Mouse (Mus musculus) adrenal gland, postnatal 4 days (tissue): ENCODE data around the gene Evl. TPM values are rescaled to one million over a fixed set of nuclear protein-coding genes. Genes with fewer than 3 reads are reported as not detected.
A peak's percentile ranks its signal among the peaks of the same experiment; 100 is the strongest.
"Not testable (repeated sequence)": the region's sequence is repeated elsewhere in the genome, so short reads cannot be mapped to it uniquely, and the experiment has no call there.

Experiments used
- DNase-seq, 2 experiments: peaks; one replicate each; pipeline ENCODE4 v3.0.0; 2021 to 2022; ENCODE audit warnings: low spot score in 2 of 2, mixed read lengths in 2 of 2
- long read RNA-seq, 2 experiments: library from polyadenylated mRNA; stranded (forward); transcript quantifications; one replicate each; pipeline ENCODE4 v2.0.0; 2021
- total RNA-seq, 2 experiments: library from RNA; stranded (reverse); gene quantifications; 2 replicates each; pipeline ENCODE4 v1.2.3; 2021

Evl gene
- 100 to 1,000 TPM; 123 to 135 TPM for total RNA-seq
- long read RNA-seq, experiment 1, transcript Evl-202 (13 exons, 2,121 nt), result minor isoform, 5 of 36 reads
- long read RNA-seq, experiment 1, transcript Evl-201 (14 exons, 2,180 nt), result major isoform, 19 of 36 reads
- long read RNA-seq, experiment 1, partial matches to known transcripts, result 4 of 36 reads
- long read RNA-seq, experiment 1, other reads (novel, unspliced or antisense), result 8 of 36 reads
- long read RNA-seq, experiment 2, transcript Evl-202 (13 exons, 2,121 nt), result minor isoform, 11 of 52 reads
- long read RNA-seq, experiment 2, transcript Evl-201 (14 exons, 2,180 nt), result major isoform, 26 of 52 reads
- long read RNA-seq, experiment 2, partial matches to known transcripts, result 8 of 52 reads
- long read RNA-seq, experiment 2, other reads (novel, unspliced or antisense), result 7 of 52 reads

- peak; percentile 71 to 84 for DNase-seq
Measured at GRCm38 (mm10) chr12:108554120-108554841, at the start of gene Evl. Evl (plus strand) TSS chr12:108554720.

DNA sequence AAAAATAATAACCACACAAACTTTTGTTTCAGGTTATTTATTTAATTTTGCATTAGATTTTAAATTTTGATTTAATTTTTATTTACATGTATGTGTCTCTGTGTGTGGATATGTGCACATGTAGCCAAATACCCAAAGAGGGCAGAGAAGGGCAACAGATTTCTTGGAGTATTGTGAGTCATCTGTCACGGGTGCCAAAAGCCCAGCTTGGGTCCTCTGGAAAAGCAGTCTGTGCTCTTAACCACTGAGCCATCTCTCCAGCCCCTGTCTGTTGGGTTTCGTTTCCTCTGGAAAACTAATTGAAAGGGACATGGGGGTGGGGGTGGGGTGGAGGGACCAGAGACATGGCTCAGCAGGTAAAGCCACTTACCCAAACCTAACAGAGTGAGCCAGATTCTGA lies 48.7 kb upstream of the Evl start:
- DNase-seq, result no peak

GRCm38 (mm10) chr12:108507046-108507445 lies 47.5 kb upstream of the Evl start:
- not testable (repeated sequence) for DNase-seq

DNA sequence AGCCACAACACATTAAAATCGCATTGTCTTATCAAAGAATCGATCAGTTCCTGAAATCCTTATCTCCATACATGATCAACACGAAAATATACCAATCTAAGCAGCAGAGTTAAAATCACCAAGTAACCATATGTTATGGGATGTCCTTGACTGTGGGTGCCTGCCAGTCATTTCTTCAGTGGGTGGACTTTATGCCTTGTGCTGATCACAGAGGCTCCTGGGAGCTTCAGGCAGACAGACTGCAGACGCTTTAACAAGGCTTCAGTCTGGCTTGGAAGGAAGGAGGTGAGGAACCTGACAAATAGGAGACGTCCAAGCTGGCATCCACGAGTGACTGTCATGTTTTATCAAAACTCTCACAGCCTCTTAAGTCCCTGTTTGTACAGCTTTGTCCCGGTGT lies 43.9 kb upstream of the Evl start:
- no peak for DNase-seq

GRCm38 (mm10) chr12:108511009-108511408 lies 43.5 kb upstream of the Evl start:
- DNase-seq, result no peak

GRCm38 (mm10) chr12:108515464-108515863 lies 39.1 kb upstream of the Evl start:
- no peak for DNase-seq

DNA sequence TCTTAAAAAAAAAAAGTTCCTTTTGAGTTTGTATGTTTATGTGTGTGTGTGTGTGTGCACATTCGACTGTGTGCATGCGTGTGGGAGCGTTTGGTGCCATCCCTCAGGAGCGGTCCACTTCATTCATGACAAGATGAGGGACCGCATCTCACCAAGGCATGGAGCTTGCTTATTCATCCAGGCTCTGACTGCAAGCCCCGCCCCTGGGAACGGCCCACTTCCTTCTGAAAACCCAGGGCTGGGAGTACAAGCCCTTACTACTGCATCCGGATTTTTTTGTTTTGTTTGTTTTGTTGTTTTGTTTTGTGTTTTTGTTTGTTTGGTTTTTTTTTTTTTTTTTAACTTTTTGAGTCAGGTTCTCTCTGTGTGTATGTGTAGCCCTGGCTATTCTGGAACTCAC lies 35.1 kb upstream of the Evl start:
- DNase-seq, result no peak

GRCm38 (mm10) chr12:108529214-108529613 lies 25.3 kb upstream of the Evl start:
- DNase-seq, result no peak

- no peak for DNase-seq
Measured at GRCm38 (mm10) chr12:108534484-108534883, 20.0 kb upstream of the Evl start.

- DNase-seq, result no peak
Measured at GRCm38 (mm10) chr12:108536461-108536860, 18.1 kb upstream of the Evl start.

DNA sequence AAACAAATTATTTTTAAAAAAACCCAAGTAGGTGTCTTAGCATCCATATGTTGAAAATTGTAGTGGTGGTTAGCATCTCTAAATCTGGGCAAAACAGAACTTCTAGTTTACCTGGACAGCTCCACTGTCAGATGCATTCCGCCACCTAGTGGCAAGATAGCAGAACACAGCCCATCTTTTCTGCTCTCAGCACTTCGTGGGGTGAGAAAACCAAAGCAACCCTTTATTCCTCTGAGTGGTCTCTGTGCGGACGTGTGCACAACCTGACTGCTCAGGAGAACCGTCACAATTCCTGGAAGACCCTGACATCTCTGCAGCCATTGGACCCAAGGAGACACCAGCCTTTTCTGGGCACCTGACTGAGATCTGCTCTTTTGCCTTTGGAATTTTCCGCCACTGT lies 13.4 kb upstream of the Evl start:
- no peak for DNase-seq

GRCm38 (mm10) chr12:108546508-108547153 lies 7.9 kb upstream of the Evl start:
- no peak for DNase-seq

DNA sequence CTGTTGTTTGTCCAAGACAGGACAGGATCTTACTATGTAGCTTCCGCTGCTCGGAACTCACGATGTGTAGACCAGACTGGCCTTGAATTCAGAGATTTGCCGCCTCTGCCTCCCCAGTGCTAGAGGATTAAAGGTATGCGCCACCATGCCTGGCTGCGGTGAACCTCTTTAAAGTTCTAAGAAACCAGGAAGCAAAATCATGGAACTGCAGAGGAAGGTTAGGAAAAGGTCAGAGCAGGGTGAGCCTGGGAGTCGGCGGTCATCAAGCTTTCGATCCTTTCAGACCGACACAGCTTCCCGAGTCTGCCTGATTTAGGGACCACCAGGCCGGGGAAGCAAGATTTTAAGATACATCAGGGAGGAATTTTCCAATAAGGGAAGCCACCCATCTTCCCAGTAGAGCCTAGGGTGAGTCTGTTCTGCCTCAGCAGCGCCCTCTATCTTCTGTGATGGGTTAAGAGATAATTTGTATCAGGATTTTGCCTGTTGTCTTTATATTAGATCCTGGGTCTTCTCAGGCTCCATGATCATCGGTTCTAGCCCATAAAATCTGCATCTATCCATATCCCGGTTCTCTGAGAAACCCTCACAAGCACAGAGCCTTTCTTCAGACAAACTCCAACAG lies 7.2 kb upstream of the Evl start:
- no peak for DNase-seq

GRCm38 (mm10) chr12:108551731-108552130 lies 2.8 kb upstream of the Evl start:
- no peak for DNase-seq

DNA sequence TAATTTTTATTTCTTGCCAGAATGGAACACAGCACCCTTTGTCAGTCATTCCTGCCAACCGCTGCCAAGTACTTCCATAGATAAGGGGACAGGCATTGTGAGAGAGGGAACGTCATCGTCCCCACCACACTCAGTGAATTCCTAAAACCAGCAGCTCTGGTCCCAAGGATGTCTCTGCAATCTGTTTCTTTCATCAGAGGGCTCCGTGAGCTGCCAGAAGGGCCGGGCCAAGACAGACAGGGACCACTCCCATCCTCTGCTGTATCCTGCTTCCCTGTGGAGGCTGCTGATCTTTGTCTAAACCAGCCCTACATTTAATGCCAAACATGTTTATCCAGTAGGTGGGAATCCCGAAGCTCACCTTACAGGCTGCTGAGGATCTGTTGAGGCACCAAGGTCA lies 1.4 kb upstream of the Evl start:
- DNase-seq, result no peak

- DNase-seq, result peak in 1 of 2 experiments; percentile 12
Measured at GRCm38 (mm10) chr12:108554861-108555556, 489 bp downstream of the Evl start.

DNA sequence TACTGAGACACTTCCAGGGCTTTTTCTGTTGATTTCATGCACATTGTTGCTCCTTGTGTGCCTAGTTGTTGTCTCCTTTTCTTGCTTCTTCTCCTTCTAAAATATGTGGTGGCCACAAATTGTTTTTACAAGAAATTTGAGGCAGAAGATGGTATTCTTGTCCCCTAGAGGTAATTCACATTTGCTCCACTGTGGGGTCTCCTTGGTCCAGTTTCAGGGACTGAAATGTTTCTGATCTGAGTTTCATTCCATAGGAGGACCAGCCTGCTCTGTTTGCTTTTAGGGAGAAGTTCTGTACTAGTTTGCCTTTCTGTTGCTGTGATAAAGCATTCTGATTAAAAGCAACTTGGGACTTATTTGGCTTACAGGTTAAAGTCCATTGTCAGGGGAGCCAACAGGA lies 3.7 kb downstream of the Evl start:
- DNase-seq, result no peak

DNA sequence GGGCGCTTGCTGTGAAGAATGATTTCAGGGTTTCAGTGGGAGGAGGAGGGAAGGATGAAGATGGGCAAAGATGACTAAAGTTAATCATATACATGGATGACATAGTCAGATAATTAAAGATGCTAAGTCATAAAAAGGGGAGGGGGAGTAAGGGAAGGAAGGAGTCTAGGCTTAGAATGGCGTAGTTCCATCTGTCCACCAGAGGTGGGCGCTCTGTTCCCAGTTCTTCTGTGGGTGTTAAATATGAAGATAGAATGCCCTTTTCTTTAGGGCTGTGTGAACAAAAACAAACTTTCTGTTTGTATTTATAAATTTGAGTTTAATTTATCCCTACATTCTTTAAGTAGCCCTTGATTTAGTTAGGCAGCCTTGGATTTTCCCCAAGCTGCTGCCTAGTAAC lies 8.7 kb downstream of the Evl start:
- no peak for DNase-seq

GRCm38 (mm10) chr12:108564910-108565506 lies 10.5 kb downstream of the Evl start:
- no peak for DNase-seq

DNA sequence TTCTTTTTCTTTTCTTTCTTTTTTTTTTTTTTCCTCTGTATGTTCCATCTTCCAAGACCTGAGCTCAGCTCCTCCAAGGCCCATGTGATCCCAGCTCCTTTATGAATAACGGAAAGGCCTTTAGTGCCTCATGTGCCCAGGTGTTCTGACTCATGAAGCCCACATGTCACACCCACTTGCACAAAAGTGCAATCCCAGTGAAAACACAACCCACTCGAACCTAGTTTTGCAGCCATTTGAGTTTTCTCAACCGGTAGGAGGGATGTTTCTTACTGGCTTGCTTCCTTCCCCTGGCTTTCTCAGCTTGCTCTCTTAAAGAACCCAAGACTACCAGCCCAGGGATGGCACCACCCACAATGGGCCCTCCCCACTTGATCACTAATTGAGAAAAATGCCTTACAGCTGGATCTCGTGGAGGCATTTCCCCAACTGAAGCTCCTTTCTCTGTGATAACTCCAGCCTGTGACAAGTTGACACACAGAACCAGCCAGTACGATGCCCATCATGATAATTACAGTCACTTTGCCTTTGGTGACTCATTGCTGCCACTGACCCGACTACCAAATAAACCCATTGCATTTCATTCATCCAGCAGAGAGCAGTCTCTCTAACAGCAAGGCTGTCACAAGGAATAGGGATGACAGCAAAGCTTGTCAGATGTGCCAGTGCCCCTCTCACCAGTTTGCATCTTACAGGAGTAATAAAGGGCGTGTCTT lies 24.8 kb downstream of the Evl start:
- no peak for DNase-seq
